Mouse (Mus musculus): ENCODE data around the gene Tti1.

GRCm38 (mm10) chr2:157998817-157999216 lies 29.4 kb downstream of the Tti1 start:
- TF ChIP-seq CTCF (IDR thresholded peaks at IDR 0.05; ENCODE audit: extremely low read depth, insufficient read depth, insufficient read length, insufficient replicate concordance) (no peak), POLR2A (IDR thresholded peaks at IDR 0.05; ENCODE audit: low read depth, low read length) (no peak)
